Mouse (Mus musculus) heart, adult 2 months (tissue): ENCODE results near the gene Tmcc1. TPM values are rescaled to one million over a fixed set of nuclear protein-coding genes. Genes with fewer than 3 reads are reported as not detected.

Experiments
- DNase-seq, 2 experiments: peaks; one replicate each; pipeline ENCODE4 v3.0.0; 2021
- H3K27ac ChIP-seq: fragments of 200-600 bp; 2 replicates; pipeline ENCODE4 v1.8.1; 2022
- H3K27me3 ChIP-seq: fragments of 200-500 bp; 2 replicates; pipeline ENCODE4 v1.6.1; 2012; ENCODE audit warnings: mild to moderate bottlenecking, low read length, inconsistent platforms, mixed read lengths; ENCODE audit not compliant: control insufficient read depth, insufficient read depth
- H3K36me3 ChIP-seq: fragments of 200-500 bp; 2 replicates; pipeline ENCODE4 v1.6.1; 2012; ENCODE audit warnings: low read length, inconsistent platforms; ENCODE audit not compliant: control insufficient read depth, insufficient read depth
- H3K4me1 ChIP-seq: fragments of 200-500 bp; 2 replicates; pipeline ENCODE4 v1.6.1; 2011; ENCODE audit warnings: low read length; ENCODE audit not compliant: control insufficient read depth, insufficient read depth
- H3K4me3 ChIP-seq: fragments of 200-600 bp; 2 replicates; pipeline ENCODE4 v1.8.1; 2022
- H3K79me2 ChIP-seq: fragments of 200-500 bp; replicated peaks from 2 replicates; pipeline ENCODE4 v1.6.1; 2012; ENCODE audit warnings: mild to moderate bottlenecking, inconsistent platforms, low read length, moderate library complexity, mixed read lengths; ENCODE audit not compliant: control insufficient read depth, insufficient read depth
- H3K9ac ChIP-seq: fragments of 200-500 bp; 2 replicates; pipeline ENCODE4 v1.6.1; 2012; ENCODE audit warnings: low read depth, mild to moderate bottlenecking, control low read depth, inconsistent platforms, low read length, mixed read lengths
- CTCF ChIP-seq: fragments of 200-600 bp; IDR thresholded peaks from 2 replicates; pipeline ENCODE4 v1.8.1; 2022; ENCODE audit warnings: antibody characterized with exemption, mild to moderate bottlenecking, moderate library complexity
- EP300 ChIP-seq: fragments of 200-500 bp; IDR thresholded peaks from 2 replicates; pipeline ENCODE4 v1.6.1; 2011; ENCODE audit warnings: low read depth, low read length, control low read depth; ENCODE audit not compliant: insufficient read depth
- POLR2A ChIP-seq: fragments of 200-500 bp; IDR thresholded peaks from 2 replicates; pipeline ENCODE4 v1.6.1; 2011; ENCODE audit warnings: mild to moderate bottlenecking, low read depth, low read length, control low read depth; ENCODE audit not compliant: insufficient read depth
- WGBS: fragments of 180-500 bp; shearing (Covaris S2); methylation state at CpG from one replicate; pipeline ENCODE4 v1.1.7; 2018; 5-methylcytosine and 5-hydroxymethylcytosine counted together
- intact Hi-C: fragments of 180-260 bp; cut with DNase I; formaldehyde crosslinking; loops from one replicate; pipeline ENCODE4 v1.15.1; 2025
- polyA plus RNA-seq: library from polyadenylated mRNA; depleted of rRNA; stranded (reverse); fragments of >200 nt; gene quantifications from 2 replicates; pipeline ENCODE4 v1.2.3, GENCODE M21; 2012
- total RNA-seq, 2 experiments: library from RNA; stranded (reverse); gene quantifications; 2 replicates each; pipeline ENCODE4 v1.2.3; 2021

The Tmcc1 gene
- total and polyA plus RNA-seq, 3 experiments, result 16.7 to 33.8 (median 32.1) TPM

DNA sequence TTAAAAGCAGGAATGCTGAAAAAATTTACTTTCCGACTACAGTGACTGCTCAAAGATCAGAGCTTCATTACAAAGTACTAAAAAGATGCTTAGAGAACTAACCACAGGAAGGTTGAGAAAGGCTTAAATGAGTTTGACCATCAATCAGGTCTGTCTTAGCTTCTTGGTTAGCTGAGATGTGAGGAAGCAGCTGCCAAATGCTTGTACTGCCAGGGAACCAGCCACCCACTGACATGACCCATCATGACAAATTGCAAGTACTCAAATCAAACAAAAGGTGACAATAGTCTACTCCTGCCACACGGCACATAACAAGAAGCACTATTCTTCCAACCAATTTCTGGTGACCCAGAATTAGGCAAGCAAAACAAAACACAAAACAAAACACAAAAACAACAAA lies 111.9 kb downstream of the Tmcc1 start:
- Histone ChIP-seq H3K27me3 (no peaks in the 10 kb centered on the region), H3K9ac (no peak overlapping the region), H3K36me3 (peaks cover 7% of the 10 kb centered on the region), H3K79me2 (peaks cover 2% of the 10 kb centered on the region; the same call in 1 of the 2 replicates), H3K27ac (no peak overlapping the region), H3K4me1 (peaks cover 5% of the 10 kb centered on the region), H3K4me3 (no peak overlapping the region)
- intact Hi-C loops, result no loop called here
- DNase-seq, result no peak
- WGBS, result 88% methylated on average over 2 of the region's 2 CpGs
- TF ChIP-seq EP300 (no peak), CTCF (no peak), POLR2A (no peak)

DNA sequence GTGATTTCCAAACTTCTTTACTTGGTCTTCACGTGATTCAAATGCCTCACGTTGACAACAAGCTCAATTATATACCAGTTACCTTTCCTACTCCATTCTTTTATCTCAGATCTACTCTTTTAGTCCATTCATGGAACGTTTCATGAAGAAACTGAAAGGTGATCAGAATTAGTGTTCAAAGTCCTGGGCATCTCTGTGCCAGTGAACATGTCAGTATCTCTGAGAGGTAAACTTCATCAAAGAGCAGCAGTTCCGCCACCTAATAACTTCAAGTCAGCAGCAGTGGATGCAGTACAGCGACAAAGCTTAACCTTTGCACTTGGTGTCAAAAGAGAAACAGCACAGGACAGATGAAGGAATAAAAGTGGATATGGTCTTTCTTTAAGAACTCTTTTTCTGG lies 112.5 kb downstream of the Tmcc1 start:
- peaks cover 2% of the 10 kb centered on the region; the same call in 1 of the 2 replicates for H3K79me2 ChIP-seq
- TF ChIP-seq POLR2A (no peak), CTCF (no peak), EP300 (no peak)
- no peak overlapping the region for H3K4me3 ChIP-seq
- peaks cover 7% of the 10 kb centered on the region for H3K36me3 ChIP-seq
- WGBS, result 92% methylated on average over 5 of the region's 5 CpGs
- H3K4me1 ChIP-seq, result peaks cover 5% of the 10 kb centered on the region
- H3K9ac ChIP-seq, result no peak overlapping the region
- DNase-seq, result no peak
- no peaks in the 10 kb centered on the region for H3K27me3 ChIP-seq
- intact Hi-C loops, result no loop called here
- H3K27ac ChIP-seq, result no peak overlapping the region

DNA sequence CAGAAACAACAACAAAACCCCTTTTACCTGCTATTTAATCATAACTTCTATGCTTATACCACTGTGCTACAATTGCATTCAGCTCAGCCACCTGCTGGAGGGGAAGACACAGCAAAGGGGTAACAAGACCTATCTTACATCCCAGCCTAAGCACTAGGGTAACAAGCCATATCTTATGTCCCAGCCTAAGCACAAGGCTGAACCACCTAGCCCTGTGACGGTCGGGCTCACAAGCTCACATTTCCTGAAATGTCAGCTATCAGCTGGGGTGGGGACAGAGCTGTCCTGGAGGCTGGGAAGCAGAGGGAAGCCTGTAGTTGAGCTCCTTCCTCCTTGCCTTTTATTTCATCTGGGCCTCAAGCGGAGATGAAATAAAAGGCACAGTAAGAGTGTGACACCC lies 115.7 kb downstream of the Tmcc1 start:
- intact Hi-C loops, result no loop called here
- TF ChIP-seq CTCF, result no peak
- no peak for TF ChIP-seq EP300
- TF ChIP-seq POLR2A, result no peak
- DNase-seq, result peak in 1 of 2 experiments; percentile 35
- H3K79me2 ChIP-seq, result peaks cover 2% of the 10 kb centered on the region; the same call in 1 of the 2 replicates
- H3K27ac ChIP-seq, result no peak overlapping the region; the same call in 1 of the 2 replicates
- 38% methylated on average over 3 of the region's 3 CpGs for whole genome bisulfite sequencing
- H3K27me3 ChIP-seq, result no peaks in the 10 kb centered on the region
- H3K4me1 ChIP-seq, result peaks cover 14% of the 10 kb centered on the region
- no peak overlapping the region for H3K9ac ChIP-seq
- no peak overlapping the region for H3K4me3 ChIP-seq
- peaks cover 13% of the 10 kb centered on the region for H3K36me3 ChIP-seq

DNA sequence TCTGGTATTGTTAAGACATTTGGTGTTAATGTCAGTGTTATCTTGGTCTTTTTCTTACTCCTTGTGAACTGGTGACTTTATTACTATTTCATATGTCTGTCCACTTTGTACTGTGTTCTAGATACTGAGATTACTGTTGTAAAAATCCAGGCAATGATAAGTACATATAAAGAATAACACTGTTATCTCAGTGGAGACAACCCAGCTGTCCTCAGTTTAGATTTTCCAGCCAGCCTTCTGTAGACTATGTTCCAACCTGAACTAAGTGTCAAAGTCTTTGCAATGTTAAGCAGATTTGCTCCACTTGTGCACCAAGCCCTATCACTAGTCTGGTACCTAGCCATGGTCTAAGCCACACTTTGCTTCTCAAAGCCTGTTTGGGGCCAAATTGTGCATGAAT lies 118.4 kb downstream of the Tmcc1 start:
- TF ChIP-seq CTCF (no peak), EP300 (no peak), POLR2A (no peak)
- intact Hi-C loops, result loop anchor here (5.0 kb wide), 1 partner anchor 32 kb away; no protein-coding TSS in a partner anchor
- Histone ChIP-seq H3K4me1 (peaks cover 15% of the 10 kb centered on the region), H3K4me3 (no peak overlapping the region), H3K27me3 (no peaks in the 10 kb centered on the region), H3K79me2 (peaks cover 2% of the 10 kb centered on the region), H3K27ac (peak overlapping the region; percentile 66), H3K36me3 (peaks cover 25% of the 10 kb centered on the region), H3K9ac (no peak overlapping the region)
- no peak for DNase-seq

DNA sequence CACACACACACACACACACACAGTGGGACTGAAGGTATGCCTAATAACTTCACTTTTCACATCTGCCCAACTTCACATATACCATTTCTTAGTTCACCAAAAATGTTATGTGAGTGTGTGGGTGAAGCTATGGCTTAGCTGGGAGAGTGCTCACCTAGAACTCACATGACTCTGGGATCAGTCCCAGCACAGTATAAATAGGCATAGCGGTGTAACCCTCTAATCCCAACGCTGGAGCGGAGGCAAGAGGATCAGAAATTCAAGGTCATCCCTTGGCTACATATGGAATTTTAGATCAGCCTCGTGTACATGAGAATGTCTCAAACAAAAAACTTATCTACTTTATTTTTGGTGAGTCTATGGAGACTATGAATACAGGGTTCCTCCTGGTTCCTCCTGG lies 119.7 kb downstream of the Tmcc1 start:
- Histone ChIP-seq H3K9ac (peak overlapping the region; percentile 30; the same call in 1 of the 2 replicates), H3K27me3 (no peaks in the 10 kb centered on the region), H3K27ac (peak overlapping the region; percentile 88), H3K36me3 (peaks cover 31% of the 10 kb centered on the region), H3K79me2 (peaks cover 2% of the 10 kb centered on the region), H3K4me1 (peaks cover 15% of the 10 kb centered on the region), H3K4me3 (no peak overlapping the region)
- peak in 1 of 2 experiments; percentile 27 for DNase-seq
- intact Hi-C loops, result loop anchor here (5.0 kb wide), 1 partner anchor 34 kb away; no protein-coding TSS in a partner anchor
- TF ChIP-seq EP300 (0 out of 2 replicates have a peak, but pooled peaks have one; percentile 12), POLR2A (no peak)
- 53% methylated on average over 4 of the region's 4 CpGs for WGBS

DNA sequence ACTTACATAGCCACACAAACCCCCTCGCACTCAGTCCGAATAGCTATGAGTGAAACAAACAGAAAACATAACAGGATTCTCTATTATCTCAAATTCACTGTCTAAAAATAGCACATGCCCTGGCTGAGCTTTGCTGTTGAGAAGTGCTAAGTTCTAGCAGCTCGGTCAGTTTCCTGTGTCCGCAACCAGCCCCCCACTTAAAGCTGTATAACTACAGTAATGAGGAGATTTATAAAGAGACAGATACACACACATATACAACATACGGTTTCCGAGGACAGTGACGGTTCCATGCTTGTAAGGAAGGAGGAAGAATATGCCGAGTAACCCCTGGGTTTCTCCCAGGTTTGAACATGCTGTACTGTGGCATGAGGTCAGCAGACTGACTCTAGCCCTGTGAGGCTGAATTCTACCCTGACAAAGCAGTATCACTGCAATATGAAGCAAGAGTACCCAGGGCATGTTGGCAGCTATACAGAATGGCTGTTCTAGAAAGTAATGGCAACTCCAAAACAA lies 120.5 kb downstream of the Tmcc1 start:
- peak overlapping the region; percentile 41 for H3K4me3 ChIP-seq
- peak overlapping the region; percentile 89 for H3K9ac ChIP-seq
- peaks cover 37% of the 10 kb centered on the region for H3K36me3 ChIP-seq
- intact Hi-C loops, result loop anchor here (5.0 kb wide), 1 partner anchor 34 kb away; no protein-coding TSS in a partner anchor
- peak; percentile 52 to 73 for DNase-seq
- 0 out of 2 replicates have a peak, but pooled peaks have one; percentile 67 for TF ChIP-seq EP300
- peak; percentile 41; the same call in 1 of the 2 replicates for TF ChIP-seq POLR2A
- TF ChIP-seq CTCF, result no peak
- WGBS, result 5% methylated on average over 8 of the region's 8 CpGs
- peaks cover 2% of the 10 kb centered on the region for H3K79me2 ChIP-seq
- H3K27ac ChIP-seq, result peak overlapping the region; percentile 88
- H3K4me1 ChIP-seq, result peaks cover 17% of the 10 kb centered on the region
- H3K27me3 ChIP-seq, result no peaks in the 10 kb centered on the region
